Mouse (Mus musculus) adrenal gland, adult 8-10 months (tissue): Measurements from ENCODE around the gene Kif21b. TPM values are rescaled to one million over a fixed set of nuclear protein-coding genes. Genes with fewer than 3 reads are reported as not detected.

Experiments used
- total RNA-seq, 4 experiments: library from RNA; stranded (reverse); gene quantifications; 2 replicates each; pipeline ENCODE4 v1.2.4; 2022

Kif21b gene
- total RNA-seq, 4 experiments from 2014 or later, result 3.8 to 12.3 (median 7.6) TPM

Other genes starting within 250 kb of the Kif21b start
- gene Pkp1, start 212.2 kb upstream of the Kif21b start, total RNA-seq, result under 1 TPM in 2 of 4 experiments, not detected in 2; 0.09 to 0.32 TPM
- gene Igfn1, start 125.0 kb upstream of the Kif21b start, total RNA-seq, result under 1 TPM in 3 of 4 experiments, not detected in 1; 0.12 to 0.17 (median 0.15) TPM
- 10 to 100 TPM; 37.4 to 55.6 (median 50.2) TPM for gene Tmem9, start 123.2 kb upstream of the Kif21b start, total RNA-seq
- gene Ascl5, start 80.6 kb upstream of the Kif21b start, total RNA-seq, result not detected
- gene Cacna1s, start 78.6 kb upstream of the Kif21b start, total RNA-seq, result 1 to 10 TPM in 1 of 4 experiments, under 1 TPM in 3; 0.40 to 1.0 (median 0.75) TPM
- not detected for gene Mroh3, start 81.4 kb downstream of the Kif21b start, total RNA-seq
- gene Inava, start 102.9 kb downstream of the Kif21b start, total RNA-seq, result under 1 TPM in 1 of 4 experiments, not detected in 3; 0.08 TPM
- gene Gpr25, start 129.5 kb downstream of the Kif21b start, total RNA-seq, result under 1 TPM in 1 of 4 experiments, not detected in 3; 0.38 TPM
- gene Camsap2, start 214.7 kb downstream of the Kif21b start, total RNA-seq, result 10 to 100 TPM; 31.6 to 46.8 (median 39.7) TPM